Mouse (Mus musculus) limb, embryonic 13.5 days (tissue): ENCODE measurements around the gene Tcte3. TPM values are rescaled to one million over a fixed set of nuclear protein-coding genes. Genes with fewer than 3 reads are reported as not detected.
"Not testable (repeated sequence)": the region's sequence is repeated elsewhere in the genome, so short reads cannot be mapped to it uniquely, and the experiment has no call there.

Experiments
- ATAC-seq: fragments of 200-750 bp; cut with Nextera tagmentation; 2 replicates; pipeline ENCODE4 v1.8.0; 2017; ENCODE audit warnings: low read depth, moderate number of reproducible peaks, moderate TSS enrichment; ENCODE audit not compliant: low FRiP score
- H3K27ac ChIP-seq: fragments of 300-500 bp; sonication (generic); 2 replicates; pipeline ENCODE4 v1.5.1; 2015; ENCODE audit warnings: inconsistent platforms, mild to moderate bottlenecking, moderate library complexity
- H3K27me3 ChIP-seq: fragments of 300-500 bp; sonication (generic); 2 replicates; pipeline ENCODE4 v1.6.1; 2015; ENCODE audit warnings: mild to moderate bottlenecking, inconsistent platforms
- H3K36me3 ChIP-seq: fragments of 300-500 bp; sonication (generic); 2 replicates; pipeline ENCODE4 v1.6.1; 2015; ENCODE audit warnings: inconsistent platforms, mild to moderate bottlenecking, moderate library complexity
- H3K4me1 ChIP-seq: fragments of 300-500 bp; sonication (generic); 2 replicates; pipeline ENCODE4 v1.6.1; 2015; ENCODE audit warnings: inconsistent platforms
- H3K4me2 ChIP-seq: fragments of 300-500 bp; sonication (generic); replicated peaks from 2 replicates; pipeline ENCODE4 v1.6.1; 2015; ENCODE audit warnings: inconsistent platforms, mild to moderate bottlenecking, moderate library complexity
- H3K4me3 ChIP-seq: fragments of 300-500 bp; sonication (generic); 2 replicates; pipeline ENCODE4 v1.5.1; 2015; ENCODE audit warnings: moderate library complexity, mild to moderate bottlenecking, inconsistent platforms
- H3K9ac ChIP-seq: fragments of 300-500 bp; sonication (generic); 2 replicates; pipeline ENCODE4 v1.6.1; 2015; ENCODE audit warnings: mild to moderate bottlenecking, inconsistent platforms
- H3K9me3 ChIP-seq: fragments of 300-500 bp; sonication (generic); 2 replicates; pipeline ENCODE4 v1.6.1; 2016; ENCODE audit warnings: inconsistent platforms
- WGBS: fragments of 180-500 bp; shearing (Covaris S2); methylation state at CpG from one replicate; pipeline ENCODE4 v1.1.7; 2015; 5-methylcytosine and 5-hydroxymethylcytosine counted together
- polyA plus RNA-seq: library from polyadenylated mRNA; unstranded; fragments of >200 nt; fragmentation: Nextera tagmentation; extraction: Ambion mirVana; gene quantifications from 2 replicates; pipeline ENCODE4 v1.2.1, GENCODE M21; 2015

The Tcte3 gene
- polyA plus RNA-seq, 1 experiment from 2014 or later, result 0.39 TPM

GRCm38 (mm10) chr17:14977718-14978361, 63.4 kb downstream of the Tcte3 start:
- H3K4me2 ChIP-seq, result peak overlapping the region; percentile 34; the same call in 1 of the 2 replicates

More at GRCm38 (mm10) chr17:14977718-14978361, 63.4 kb downstream of the Tcte3 start:
- under 1% methylated on average over 4 of the region's 7 CpGs for WGBS
- not testable (repeated sequence) for ATAC-seq, H3K9me3 ChIP-seq, H3K27ac ChIP-seq, H3K27me3 ChIP-seq, H3K9ac ChIP-seq, H3K4me1 ChIP-seq, H3K36me3 ChIP-seq
- H3K4me3 ChIP-seq, result 0 out of 2 replicates have a peak overlapping the region, but pooled peaks have one; percentile 24

Other genes with a start within 250 kb of the Tcte3 start
- gene Wdr27, start 98.3 kb downstream of the Tcte3 start, polyA plus RNA-seq, result 3.9 and 5.6 TPM in 2 replicates
- 31.5 and 32.7 TPM in 2 replicates for gene 1600012H06Rik, start 98.3 kb downstream of the Tcte3 start, polyA plus RNA-seq
- gene Phf10, start 80.2 kb downstream of the Tcte3 start, polyA plus RNA-seq, result 32.1 and 34.6 TPM in 2 replicates
- 10.9 and 11.0 TPM in 2 replicates for gene 9030025P20Rik, start 63.0 kb downstream of the Tcte3 start, polyA plus RNA-seq
- 0.86 TPM in 1 of 2 replicates, not detected in the other for gene Gm3417, start 62.7 kb downstream of the Tcte3 start, polyA plus RNA-seq
- gene Gm3435, start 31.3 kb downstream of the Tcte3 start, polyA plus RNA-seq, result 7.8 and 8.7 TPM in 2 replicates
- 91.4 and 95.4 TPM in 2 replicates for gene Ermard, start 280 bp downstream of the Tcte3 start, polyA plus RNA-seq
- gene Gm3448, start within 50 bp of the Tcte3 start, polyA plus RNA-seq, result 3.3 and 3.8 TPM in 2 replicates